Mouse (Mus musculus): ENCODE measurements around the gene Hoxb7. TPM values are rescaled to one million over a fixed set of nuclear protein-coding genes. Genes with fewer than 3 reads are reported as not detected.

Gene Hoxb7
- polyA plus RNA-seq (2016; fragmentation: Nextera tagmentation; extraction: Ambion mirVana): not detected in 2 replicates

DNA sequence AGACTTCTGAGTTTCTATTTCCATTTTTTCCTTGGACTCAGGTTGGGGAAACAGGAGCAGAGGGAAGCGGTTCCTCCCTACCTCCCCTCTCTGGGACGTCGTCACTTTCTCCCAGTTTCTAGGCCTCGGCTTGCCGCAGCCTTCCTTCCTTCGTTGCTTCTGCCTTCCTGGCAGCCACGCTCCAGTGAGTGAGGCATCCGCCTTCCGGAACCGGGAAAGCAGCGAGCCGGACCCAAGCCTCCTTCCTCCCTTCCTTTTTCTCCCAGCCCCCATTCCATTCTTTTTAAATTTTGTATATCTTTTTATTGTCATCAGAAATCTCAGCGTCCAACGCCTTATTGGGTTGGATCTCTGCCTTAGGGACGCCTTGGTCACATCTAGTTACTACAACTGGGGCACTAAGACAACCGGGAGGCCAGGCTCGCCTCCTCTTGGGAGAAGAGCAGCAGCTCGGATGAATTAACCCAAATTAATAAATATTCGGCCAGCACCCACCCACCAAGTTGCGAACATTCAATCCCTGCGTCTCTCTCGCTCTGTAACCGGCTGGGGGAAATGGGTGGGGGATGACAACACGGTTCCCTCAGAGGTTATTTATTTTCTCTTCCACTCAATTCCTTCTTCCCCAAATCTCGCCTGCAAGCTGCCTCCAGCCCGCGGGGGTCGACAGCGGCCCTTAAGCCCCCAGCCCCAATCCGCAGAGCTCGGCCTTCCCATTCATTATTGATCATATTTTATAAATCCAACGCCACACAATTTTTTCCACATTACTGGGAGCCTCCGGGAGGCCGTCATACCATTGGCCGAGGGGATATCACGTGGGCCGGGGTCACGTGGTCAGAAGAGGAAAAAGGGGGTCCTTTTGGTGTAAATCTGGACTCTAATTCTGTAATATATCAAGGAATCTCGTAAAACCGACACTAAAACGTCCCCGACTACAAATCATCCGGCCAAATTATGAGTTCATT, at the start of gene Hoxb7:
Gene Hoxb7 (plus strand): TSS at position 853 of the 968 bp plus-strand sequence.
- Histone ChIP-seq H3K9me3 (no peaks in the 10 kb centered on the region), H3K36me3 (replicated peaks) (no peaks in the 10 kb centered on the region), H3K4me1 (peaks cover 14% of the 10 kb centered on the region; the same call in 1 of the 2 replicates), H3K4me2 (peak within 1 kb of the TSS; percentile 11; the same call in 1 of the 2 replicates), H3K4me3 (replicated peaks) (peak within 1 kb of the TSS; percentile 15; the same call in 1 of the 2 replicates), H3K9ac (no peak within 1 kb of the TSS), H3K27me3 (peaks cover 99% of the 10 kb centered on the region), H3K27ac (no peak within 1 kb of the TSS)
- WGBS: 1% methylated on average over 43 of the region's 43 CpGs
- no peak for ATAC-seq (ENCODE audit: low FRiP score)

DNA sequence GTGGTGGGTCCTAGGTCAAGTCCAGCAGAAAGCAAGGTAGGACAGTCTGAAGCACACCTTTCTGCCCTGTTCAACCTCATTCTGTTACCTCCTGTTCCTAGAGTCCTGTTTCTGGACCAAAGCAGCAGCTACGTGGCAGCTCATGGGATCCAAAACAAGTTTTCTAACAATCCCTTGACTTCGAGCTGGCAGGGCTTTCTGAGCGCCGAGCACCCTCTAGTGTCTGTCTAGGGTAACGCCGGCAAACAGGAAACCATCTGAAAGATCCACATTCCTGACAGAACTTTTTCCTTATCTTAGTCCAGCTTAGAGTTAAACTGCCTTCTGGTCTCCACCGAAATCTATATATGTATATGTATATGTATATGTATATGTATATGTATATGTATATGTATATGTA, 46.2 kb upstream of the Hoxb7 start:
- Histone ChIP-seq H3K36me3 (replicated peaks) (no peaks in the 10 kb centered on the region), H3K4me2 (no peak overlapping the region), H3K27ac (no peak overlapping the region), H3K4me3 (replicated peaks) (no peak overlapping the region), H3K27me3 (peaks cover 60% of the 10 kb centered on the region), H3K9me3 (no peaks in the 10 kb centered on the region), H3K9ac (no peak overlapping the region), H3K4me1 (no peaks in the 10 kb centered on the region)
- WGBS: 2% methylated on average over 7 of the region's 7 CpGs
- no peak for ATAC-seq (ENCODE audit: low FRiP score)

DNA sequence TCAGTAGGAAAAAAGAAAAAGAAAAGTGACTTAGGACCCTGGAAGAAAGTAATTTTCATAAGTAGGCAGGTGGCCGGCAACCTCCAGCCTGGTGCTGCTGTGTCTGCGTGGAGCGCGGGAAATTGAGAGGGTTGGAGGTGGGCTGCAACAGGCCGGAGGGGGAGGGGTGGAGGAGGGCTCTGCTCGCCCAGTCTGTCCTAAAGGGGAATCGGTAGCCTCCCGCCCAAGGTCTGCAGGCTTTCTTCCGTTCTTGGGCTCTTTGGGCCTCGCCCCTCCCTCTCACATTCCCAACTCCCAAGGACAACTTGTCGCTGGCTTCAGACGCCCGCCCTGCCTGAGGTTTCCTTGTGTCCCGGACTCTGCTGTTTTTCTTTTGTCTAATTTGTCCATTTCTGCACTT, 35.5 kb upstream of the Hoxb7 start:
- ATAC-seq (ENCODE audit: low FRiP score): no peak
- 0% methylated on average over 14 of the region's 14 CpGs for WGBS
- Histone ChIP-seq H3K27me3 (peaks cover 96% of the 10 kb centered on the region), H3K27ac (no peak overlapping the region), H3K4me2 (no peak overlapping the region), H3K36me3 (replicated peaks) (no peaks in the 10 kb centered on the region), H3K9me3 (no peaks in the 10 kb centered on the region), H3K4me1 (no peaks in the 10 kb centered on the region), H3K9ac (no peak overlapping the region), H3K4me3 (replicated peaks) (no peak overlapping the region)

DNA sequence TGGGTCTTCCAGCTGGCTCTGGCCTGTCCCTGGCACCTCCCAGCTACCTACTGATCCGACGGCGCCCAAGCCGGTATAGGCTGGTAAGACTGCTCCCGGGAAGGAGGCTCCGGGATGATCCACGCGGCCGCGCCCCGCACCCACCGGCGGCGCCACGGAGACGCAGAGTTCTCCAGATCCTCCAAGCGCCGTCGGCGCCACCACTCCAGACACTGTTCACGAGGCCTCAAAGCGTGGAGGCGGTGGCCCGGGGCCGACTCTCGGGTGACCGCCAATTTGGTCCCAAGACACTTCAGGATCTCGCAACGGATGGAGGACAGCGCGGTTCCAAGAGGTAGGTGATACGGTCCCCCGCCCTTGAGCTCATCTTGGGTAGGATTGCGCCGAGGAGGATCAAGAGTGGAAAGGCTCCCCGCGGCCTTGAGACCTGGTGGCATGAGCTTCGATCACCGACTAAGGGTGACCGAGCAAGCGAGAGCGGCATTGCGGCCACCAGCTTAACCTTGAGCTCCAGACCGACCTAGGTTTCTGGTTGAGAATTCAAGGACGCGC, 34.9 kb upstream of the Hoxb7 start:
- no peak overlapping the region for H3K9ac ChIP-seq
- no peaks in the 10 kb centered on the region for H3K36me3 ChIP-seq (replicated peaks)
- H3K4me3 ChIP-seq (replicated peaks): no peak overlapping the region
- H3K9me3 ChIP-seq: no peaks in the 10 kb centered on the region
- no peak overlapping the region for H3K4me2 ChIP-seq
- H3K27me3 ChIP-seq: peaks cover 98% of the 10 kb centered on the region
- H3K4me1 ChIP-seq: no peaks in the 10 kb centered on the region
- under 1% methylated on average over 46 of the region's 46 CpGs for WGBS
- ATAC-seq (ENCODE audit: low FRiP score): no peak
- H3K27ac ChIP-seq: no peak overlapping the region

DNA sequence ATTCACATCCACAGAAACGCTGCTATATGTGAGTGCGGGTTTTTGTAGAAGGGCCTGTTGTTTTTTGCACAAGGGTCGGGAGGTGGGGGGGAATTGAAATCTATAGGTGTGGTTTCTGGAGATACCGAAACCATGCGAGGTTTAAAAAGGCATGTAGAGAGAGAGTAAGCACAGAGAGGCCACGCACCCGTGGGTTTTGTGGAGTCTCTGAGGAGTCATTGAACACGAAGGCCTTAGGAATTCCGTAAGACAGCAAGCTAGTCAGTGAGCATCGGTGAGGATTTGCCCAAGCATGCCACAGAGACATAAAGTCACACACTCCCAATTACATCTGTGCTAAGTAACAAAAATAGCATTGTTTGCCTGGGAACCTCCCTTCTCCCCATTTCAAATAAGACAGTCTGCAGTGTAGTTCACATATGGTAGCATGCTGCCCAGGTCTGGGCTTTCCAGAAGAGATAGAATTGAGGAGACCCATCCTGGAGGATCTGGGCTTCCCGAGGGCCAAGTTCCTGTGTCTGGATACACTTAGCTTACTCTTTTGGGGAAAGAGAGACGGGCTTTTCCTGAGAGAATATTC, 33.8 kb upstream of the Hoxb7 start:
- Histone ChIP-seq H3K4me3 (replicated peaks) (no peak overlapping the region), H3K9me3 (no peaks in the 10 kb centered on the region), H3K9ac (no peak overlapping the region), H3K27me3 (peaks cover 100% of the 10 kb centered on the region), H3K36me3 (replicated peaks) (no peaks in the 10 kb centered on the region), H3K27ac (no peak overlapping the region), H3K4me1 (no peaks in the 10 kb centered on the region), H3K4me2 (no peak overlapping the region)
- 2% methylated on average over 12 of the region's 12 CpGs for WGBS
- no peak for ATAC-seq (ENCODE audit: low FRiP score)

DNA sequence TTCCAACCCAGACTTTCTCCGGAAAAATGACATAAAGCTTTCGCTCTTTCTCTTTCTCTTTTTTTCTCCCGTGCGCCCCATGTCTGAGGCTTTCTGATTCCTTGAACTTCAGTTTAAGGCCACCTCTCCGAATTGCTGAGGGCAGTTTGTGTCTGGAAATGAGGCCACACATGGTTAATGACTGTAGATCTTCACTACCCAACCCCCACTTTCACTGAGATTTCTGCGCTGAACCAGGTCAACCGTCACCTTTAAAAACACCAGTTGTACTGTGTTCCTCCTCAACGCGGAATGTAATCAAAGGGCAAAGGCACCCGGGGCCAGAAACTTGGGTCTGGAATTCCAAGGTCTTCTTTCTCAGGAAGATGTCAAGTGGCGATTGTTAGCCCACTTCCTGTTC, 32.2 kb upstream of the Hoxb7 start:
- Histone ChIP-seq H3K27ac (no peak overlapping the region), H3K36me3 (replicated peaks) (no peaks in the 10 kb centered on the region), H3K4me2 (no peak overlapping the region), H3K4me1 (no peaks in the 10 kb centered on the region), H3K27me3 (peaks cover 100% of the 10 kb centered on the region), H3K9me3 (no peaks in the 10 kb centered on the region), H3K4me3 (replicated peaks) (no peak overlapping the region), H3K9ac (no peak overlapping the region)
- no peak for ATAC-seq (ENCODE audit: low FRiP score)
- 3% methylated on average over 11 of the region's 11 CpGs for WGBS

DNA sequence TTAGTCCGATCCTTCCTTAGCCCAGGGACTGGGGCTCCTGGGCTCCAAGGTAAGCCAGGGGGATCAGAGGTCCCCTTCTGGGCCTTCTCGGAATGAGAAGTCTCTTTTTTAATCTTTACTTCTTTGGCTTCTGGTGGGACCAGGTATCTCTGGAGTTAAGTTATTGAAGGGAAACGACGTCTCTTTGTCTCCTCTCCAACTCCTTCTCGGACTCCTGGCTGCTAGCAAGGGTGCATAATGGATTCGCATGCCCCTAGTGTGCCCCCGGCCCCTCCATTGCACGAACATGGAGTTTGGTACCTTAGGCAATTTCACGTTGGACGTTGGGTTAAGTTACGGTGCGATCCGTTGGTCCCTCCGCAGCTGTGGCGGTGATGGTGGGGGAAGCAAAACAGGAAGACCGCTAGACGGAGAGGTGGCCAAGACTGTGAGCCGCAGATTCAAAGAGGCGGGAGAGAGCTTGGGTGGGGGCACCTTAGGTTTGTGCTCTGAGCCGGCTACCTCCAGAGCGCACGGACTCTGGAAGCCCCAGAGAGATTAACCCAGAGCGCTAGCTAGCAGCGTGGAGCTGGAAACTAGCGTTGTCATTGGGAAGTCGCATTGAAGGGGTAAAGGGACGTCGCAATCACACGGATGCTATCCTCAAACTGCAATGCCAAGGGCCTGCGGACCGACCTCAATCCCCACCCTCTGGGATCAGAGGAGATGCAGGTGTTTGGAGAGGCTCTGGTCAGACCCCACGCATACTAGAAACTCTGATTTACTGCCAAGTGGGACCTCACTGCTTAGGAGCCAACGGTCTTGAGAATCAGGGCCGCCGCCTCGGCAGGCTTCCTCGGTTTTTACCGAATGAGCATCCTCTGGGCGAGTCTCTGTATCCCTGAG, 31.1 kb upstream of the Hoxb7 start:
- no peak for ATAC-seq (ENCODE audit: low FRiP score)
- no peaks in the 10 kb centered on the region for H3K4me1 ChIP-seq
- no peak overlapping the region for H3K4me2 ChIP-seq
- no peaks in the 10 kb centered on the region for H3K36me3 ChIP-seq (replicated peaks)
- H3K9ac ChIP-seq: no peak overlapping the region
- H3K27me3 ChIP-seq: peaks cover 100% of the 10 kb centered on the region
- H3K27ac ChIP-seq: no peak overlapping the region
- H3K9me3 ChIP-seq: no peaks in the 10 kb centered on the region
- H3K4me3 ChIP-seq (replicated peaks): no peak overlapping the region
- WGBS: under 1% methylated on average over 39 of the region's 39 CpGs

DNA sequence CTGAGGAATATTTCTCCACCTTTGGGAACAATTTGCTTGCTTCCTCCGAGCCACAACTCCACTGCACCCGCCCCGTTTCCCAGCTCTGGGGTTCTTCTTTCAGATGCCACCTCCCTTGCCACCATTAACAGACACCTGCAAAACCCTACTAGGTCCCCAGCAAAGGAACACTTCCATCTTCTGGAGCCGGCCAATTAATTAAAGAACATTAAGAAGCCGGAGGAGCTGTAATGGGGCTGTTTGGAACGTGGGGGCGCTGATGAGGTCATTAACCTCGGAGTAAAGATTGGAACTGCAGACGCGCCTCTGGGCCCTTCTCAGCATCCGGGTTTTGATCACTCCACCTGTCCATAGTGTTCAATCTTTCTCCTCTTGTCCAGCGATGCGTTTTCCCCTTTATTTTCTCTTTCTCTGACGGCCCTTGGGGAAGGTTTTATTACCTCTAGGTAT, 30.4 kb upstream of the Hoxb7 start:
- Histone ChIP-seq H3K27ac (no peak overlapping the region), H3K9me3 (no peaks in the 10 kb centered on the region), H3K4me2 (no peak overlapping the region), H3K4me3 (replicated peaks) (no peak overlapping the region), H3K27me3 (peaks cover 100% of the 10 kb centered on the region), H3K36me3 (replicated peaks) (no peaks in the 10 kb centered on the region), H3K4me1 (no peaks in the 10 kb centered on the region), H3K9ac (no peak overlapping the region)
- WGBS: 2% methylated on average over 14 of the region's 14 CpGs
- no peak for ATAC-seq (ENCODE audit: low FRiP score)

DNA sequence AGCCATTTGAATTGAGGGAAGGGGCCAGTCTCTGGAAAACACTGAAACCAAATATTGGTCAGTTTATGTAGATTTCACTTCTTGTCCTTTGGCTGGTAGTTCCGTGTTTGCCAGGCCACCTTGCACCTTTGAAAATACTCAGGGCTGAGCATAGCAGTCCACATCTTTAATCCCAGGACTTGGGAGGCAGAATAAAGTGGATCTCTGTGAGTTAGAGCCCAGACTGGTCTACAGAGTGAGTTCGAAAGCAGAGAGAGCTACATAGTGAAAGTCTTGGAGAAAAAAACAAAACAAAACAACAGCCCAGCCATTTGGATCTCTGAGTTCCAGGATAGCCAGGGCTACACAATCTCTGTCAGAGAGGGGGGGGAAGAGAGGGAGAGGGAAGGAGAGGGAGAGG, 29.3 kb upstream of the Hoxb7 start:
- Histone ChIP-seq H3K27me3 (peaks cover 100% of the 10 kb centered on the region), H3K4me2 (no peak overlapping the region), H3K4me1 (no peaks in the 10 kb centered on the region), H3K4me3 (replicated peaks) (no peak overlapping the region), H3K27ac (no peak overlapping the region), H3K36me3 (replicated peaks) (no peaks in the 10 kb centered on the region), H3K9me3 (no peaks in the 10 kb centered on the region), H3K9ac (no peak overlapping the region)
- ATAC-seq (ENCODE audit: low FRiP score): no peak
- WGBS: 16% methylated on average over 2 of the region's 2 CpGs

DNA sequence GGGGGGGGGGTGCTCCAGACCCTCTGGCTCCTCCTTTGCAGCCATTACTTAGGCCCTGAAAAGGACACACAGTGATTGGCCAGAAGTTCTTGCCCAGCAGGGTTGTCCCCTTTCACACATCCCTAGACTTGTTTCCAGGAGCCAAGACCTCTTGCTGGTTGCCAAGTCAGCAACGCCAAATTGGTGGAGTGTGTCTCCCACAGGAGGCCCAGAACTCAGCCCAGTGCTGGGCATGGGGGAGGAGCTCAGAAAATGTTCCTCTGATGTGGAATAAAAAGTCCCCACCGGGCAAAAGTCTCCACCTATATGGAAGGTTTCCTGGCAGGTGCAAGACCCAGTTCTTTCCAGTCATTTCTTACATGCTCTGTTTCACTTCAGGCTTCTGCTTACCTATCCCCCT, 27.4 kb upstream of the Hoxb7 start:
- H3K9ac ChIP-seq: no peak overlapping the region
- ATAC-seq (ENCODE audit: low FRiP score): no peak
- H3K4me3 ChIP-seq (replicated peaks): no peak overlapping the region
- H3K36me3 ChIP-seq (replicated peaks): no peaks in the 10 kb centered on the region
- H3K4me1 ChIP-seq: no peaks in the 10 kb centered on the region
- 2% methylated on average over 2 of the region's 2 CpGs for WGBS
- no peaks in the 10 kb centered on the region for H3K9me3 ChIP-seq
- H3K4me2 ChIP-seq: no peak overlapping the region
- H3K27ac ChIP-seq: no peak overlapping the region
- H3K27me3 ChIP-seq: peaks cover 100% of the 10 kb centered on the region

DNA sequence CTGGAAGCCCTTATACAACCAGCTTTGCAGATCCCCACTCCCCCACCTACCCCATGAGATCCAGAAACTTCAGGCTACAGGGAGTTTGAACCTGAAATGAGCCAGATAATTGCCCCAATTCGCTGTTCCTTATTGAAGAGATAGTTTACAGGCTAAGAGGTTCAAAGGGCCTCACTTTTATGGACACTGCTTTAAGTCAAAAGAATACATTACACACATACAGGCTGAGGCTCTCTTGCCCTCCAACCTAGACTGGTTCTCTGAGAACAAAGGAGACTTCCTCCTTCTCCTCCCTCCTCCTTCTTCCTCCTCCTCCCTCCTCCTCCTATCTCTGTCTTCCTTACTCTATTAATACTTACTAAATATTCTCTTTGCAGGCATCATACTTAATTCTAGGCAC, 26.9 kb upstream of the Hoxb7 start:
- ATAC-seq (ENCODE audit: low FRiP score): no peak
- 0% methylated on average over 1 of the region's 1 CpGs for WGBS
- Histone ChIP-seq H3K4me2 (no peak overlapping the region), H3K36me3 (replicated peaks) (no peaks in the 10 kb centered on the region), H3K9me3 (no peaks in the 10 kb centered on the region), H3K4me1 (no peaks in the 10 kb centered on the region), H3K4me3 (replicated peaks) (no peak overlapping the region), H3K9ac (no peak overlapping the region), H3K27ac (no peak overlapping the region), H3K27me3 (peaks cover 100% of the 10 kb centered on the region)
